Mouse (Mus musculus): Measurements from ENCODE around the gene St6galnac6. TPM values are rescaled to one million over a fixed set of nuclear protein-coding genes. Genes with fewer than 3 reads are reported as not detected.

St6galnac6 gene
- total RNA-seq (2021): 100 to 1,000 TPM in 1 of 2 experiments, 10 to 100 TPM in 1; 99.0 to 106 TPM
- long read RNA-seq, experiment 1, transcript St6galnac6-204 (7 exons, 2,536 nt): minor isoform, 5 of 40 reads
- long read RNA-seq, experiment 1, transcript St6galnac6-205 (6 exons, 2,402 nt): minor isoform, 5 of 40 reads
- long read RNA-seq, experiment 1, transcript St6galnac6-203 (7 exons, 2,394 nt): major isoform, 9 of 40 reads
- long read RNA-seq, experiment 1, partial matches to known transcripts: 3 of 40 reads
- long read RNA-seq, experiment 1, other reads (novel, unspliced or antisense): 14 of 40 reads
- long read RNA-seq, experiment 2, transcript St6galnac6-203 (7 exons, 2,394 nt): major isoform, 7 of 32 reads
- long read RNA-seq, experiment 2, partial matches to known transcripts: 5 of 32 reads
- long read RNA-seq, experiment 2, other reads (novel, unspliced or antisense): 16 of 32 reads

GRCm38 (mm10) chr2:32599409-32599808 is at the start of gene St6galnac6:
St6galnac6 (plus strand) TSS chr2:32599709.
- DNase-seq (ENCODE audit: low spot score in 2 of 2): no peak

GRCm38 (mm10) chr2:32549764-32550163 is 49.7 kb upstream of the St6galnac6 start:
- DNase-seq (ENCODE audit: low spot score in 2 of 2): no peak

GRCm38 (mm10) chr2:32551236-32551635 is 48.3 kb upstream of the St6galnac6 start:
- no peak for DNase-seq (ENCODE audit: low spot score in 2 of 2)

- no peak for DNase-seq (ENCODE audit: low spot score in 2 of 2)
Measured at GRCm38 (mm10) chr2:32553592-32554148, 45.8 kb upstream of the St6galnac6 start.

DNA sequence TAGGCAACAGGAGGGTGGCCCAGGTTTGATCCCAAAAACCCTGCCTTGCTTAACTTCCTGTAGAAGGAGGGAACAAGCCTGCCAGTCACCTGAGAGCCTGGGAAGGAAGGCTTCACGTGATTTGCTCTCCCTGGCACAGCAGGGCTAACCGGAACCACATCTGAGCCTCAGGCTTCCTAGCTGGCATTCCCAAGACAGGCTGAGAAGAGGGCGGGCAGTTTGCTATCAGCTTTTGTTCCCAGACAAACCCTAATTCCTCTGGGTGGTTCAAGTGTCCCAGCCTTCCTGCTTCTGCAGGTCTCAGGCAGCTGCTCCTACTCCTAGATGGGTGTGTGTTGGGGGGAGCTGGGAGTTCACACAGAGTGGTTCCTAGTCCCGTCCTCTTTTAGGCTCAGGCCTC is 44.0 kb upstream of the St6galnac6 start:
- no peak for DNase-seq (ENCODE audit: low spot score in 2 of 2)

GRCm38 (mm10) chr2:32556019-32556418 is 43.5 kb upstream of the St6galnac6 start:
- no peak for DNase-seq (ENCODE audit: low spot score in 2 of 2)

- no peak for DNase-seq (ENCODE audit: low spot score in 2 of 2)
Measured at GRCm38 (mm10) chr2:32559570-32559969, 39.9 kb upstream of the St6galnac6 start.

DNA sequence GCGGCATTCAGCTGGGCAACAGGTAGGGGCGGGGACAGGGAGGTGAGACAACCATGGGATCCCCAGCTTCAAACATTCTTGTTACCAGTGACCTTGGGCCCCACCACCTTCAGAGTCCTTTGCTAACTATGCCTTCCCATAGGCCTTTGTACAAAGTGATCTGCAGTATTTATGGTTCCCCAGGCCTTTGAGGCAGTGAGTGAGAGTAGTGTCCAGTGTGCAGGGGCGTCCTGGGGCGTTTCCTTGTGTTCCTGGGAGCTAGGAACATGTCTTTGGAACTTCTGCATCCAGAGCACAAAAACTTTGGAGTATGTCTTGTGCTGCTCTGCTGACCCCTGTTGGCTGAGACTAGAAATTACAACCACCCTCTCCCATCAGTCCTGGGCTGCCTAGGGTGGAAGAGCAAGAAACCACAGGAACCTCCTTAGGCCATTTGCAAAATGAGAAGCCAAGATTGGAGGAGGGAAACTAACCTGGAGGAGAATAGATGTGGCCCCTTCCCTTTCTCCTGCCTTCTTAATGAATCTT is 32.9 kb upstream of the St6galnac6 start:
- peak; percentile 60 to 71 for DNase-seq (ENCODE audit: low spot score in 2 of 2)

DNA sequence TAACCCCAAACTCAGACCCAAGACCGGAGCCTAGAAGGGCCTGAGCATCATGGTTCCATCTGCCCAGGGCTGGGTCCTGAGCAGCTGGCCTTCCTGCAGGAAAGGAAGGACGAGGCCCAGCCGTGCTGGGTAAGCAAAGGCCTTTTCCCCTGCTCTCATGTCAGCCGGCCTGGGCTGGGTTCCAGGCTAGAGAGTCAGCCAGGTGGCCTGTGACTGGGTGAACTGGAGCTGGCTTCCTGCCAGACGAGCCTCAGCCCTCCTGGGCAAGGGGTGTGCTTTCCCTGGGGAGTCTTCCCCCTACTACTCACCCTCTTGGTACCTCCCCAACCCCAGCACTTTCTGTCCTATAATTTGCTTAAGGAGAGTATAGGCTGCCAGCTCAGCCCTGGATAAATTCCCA is 31.4 kb upstream of the St6galnac6 start:
- DNase-seq (ENCODE audit: low spot score in 2 of 2): no peak

DNA sequence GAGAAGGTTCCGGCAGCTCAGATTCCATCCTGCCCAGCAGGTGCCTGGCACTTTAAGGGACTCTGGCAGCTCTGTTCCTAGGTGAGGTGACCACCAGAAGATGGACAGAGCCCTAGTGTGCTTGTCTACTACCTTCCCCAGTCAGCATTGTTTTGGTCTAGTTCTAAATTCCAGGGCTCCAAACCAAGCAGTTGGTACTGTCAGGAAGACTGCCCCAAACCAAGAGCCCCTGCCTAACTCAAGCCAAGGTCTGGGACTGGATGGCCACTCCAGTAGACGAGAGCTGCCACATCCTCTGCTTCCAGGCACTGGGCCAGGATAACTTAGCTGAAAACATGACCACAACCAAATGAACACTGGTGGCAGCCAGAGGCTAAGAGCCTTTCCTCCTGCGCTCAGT is 30.6 kb upstream of the St6galnac6 start:
- no peak for DNase-seq (ENCODE audit: low spot score in 2 of 2)

DNA sequence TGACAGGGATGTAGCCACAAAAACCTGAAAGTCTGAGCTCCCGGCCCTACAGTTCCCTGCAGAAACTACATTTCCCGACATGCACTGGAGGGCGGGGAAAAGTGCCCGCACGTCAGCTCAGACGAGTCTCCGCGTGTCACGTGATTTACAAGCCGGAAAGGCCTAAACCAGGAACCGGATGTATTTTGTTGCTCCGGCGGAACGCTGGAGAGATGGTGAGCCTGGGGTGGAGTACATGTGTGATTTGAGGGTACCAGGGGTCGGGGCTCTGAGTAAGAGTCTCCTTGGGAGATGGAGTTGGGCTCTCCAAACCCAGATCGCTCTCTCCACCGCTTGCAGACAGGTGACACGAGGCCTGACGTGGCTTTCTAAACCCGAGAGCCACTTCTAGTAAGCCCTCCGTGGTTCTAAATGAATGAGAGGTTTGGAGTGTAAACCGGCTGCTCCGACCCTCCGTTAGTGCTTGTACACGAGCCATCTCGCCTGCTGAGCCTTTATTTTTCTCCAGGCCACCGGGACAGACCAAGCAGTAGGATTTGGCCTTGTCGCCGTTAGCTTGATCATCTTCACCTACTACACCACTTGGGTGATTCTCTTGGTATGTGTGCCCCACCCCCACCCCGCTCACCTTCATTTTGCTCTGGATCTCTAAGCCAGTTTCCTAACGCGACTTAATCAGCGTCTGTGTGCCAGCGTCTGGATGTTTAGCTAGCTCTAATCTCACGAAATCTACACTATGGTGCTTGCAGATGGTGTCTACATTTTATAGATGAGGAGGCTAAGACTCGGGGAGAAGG is 28.6 kb upstream of the St6galnac6 start, which contains the start of gene Dpm2:
Gene Dpm2, plus strand, starts transcription at position 161 of the 797 bp plus-strand sequence.
- DNase-seq (ENCODE audit: low spot score in 2 of 2): peak; percentile 89 to 95

- no peak for DNase-seq (ENCODE audit: low spot score in 2 of 2)
Measured at GRCm38 (mm10) chr2:32572196-32572595, 27.3 kb upstream of the St6galnac6 start.

- no peak for DNase-seq (ENCODE audit: low spot score in 2 of 2)
Measured at GRCm38 (mm10) chr2:32574497-32574896, 25.0 kb upstream of the St6galnac6 start, which contains the start of gene Pip5kl1. Pip5kl1 (plus strand) TSS chr2:32574797.

DNA sequence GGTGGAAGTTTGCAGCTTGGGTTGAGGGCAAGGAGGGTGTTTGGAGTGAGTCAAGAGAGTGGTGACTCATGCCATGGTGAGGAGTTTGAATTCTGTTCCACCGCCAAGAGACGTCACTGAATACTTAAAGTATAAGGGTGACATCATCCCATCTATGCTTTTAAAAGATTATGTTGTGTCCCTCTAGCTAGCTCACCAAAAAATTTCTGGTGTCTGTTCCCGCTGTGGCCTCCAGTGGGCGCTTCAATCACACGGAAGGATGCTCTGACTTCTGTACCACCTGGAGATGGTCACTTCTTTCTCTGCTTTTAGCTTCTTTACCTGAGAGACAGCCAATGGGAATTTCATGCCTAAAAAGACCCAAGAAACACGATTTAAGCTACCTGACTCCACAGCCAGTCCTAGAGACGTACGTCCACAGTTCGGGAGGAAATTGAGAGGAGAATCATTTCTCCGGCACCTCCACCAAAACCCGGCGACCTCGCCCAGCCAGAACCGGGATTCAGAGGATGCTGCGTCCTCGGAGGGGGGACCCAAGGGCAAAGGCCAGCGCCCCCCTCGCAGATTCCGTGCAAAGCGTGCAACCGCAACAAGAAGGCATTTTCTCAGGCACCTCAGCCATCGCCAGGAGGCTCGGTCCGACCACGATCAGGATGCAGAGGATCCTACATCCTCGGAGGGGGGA is 24.5 kb upstream of the St6galnac6 start:
- DNase-seq (ENCODE audit: low spot score in 2 of 2): peak; percentile 67 to 74

DNA sequence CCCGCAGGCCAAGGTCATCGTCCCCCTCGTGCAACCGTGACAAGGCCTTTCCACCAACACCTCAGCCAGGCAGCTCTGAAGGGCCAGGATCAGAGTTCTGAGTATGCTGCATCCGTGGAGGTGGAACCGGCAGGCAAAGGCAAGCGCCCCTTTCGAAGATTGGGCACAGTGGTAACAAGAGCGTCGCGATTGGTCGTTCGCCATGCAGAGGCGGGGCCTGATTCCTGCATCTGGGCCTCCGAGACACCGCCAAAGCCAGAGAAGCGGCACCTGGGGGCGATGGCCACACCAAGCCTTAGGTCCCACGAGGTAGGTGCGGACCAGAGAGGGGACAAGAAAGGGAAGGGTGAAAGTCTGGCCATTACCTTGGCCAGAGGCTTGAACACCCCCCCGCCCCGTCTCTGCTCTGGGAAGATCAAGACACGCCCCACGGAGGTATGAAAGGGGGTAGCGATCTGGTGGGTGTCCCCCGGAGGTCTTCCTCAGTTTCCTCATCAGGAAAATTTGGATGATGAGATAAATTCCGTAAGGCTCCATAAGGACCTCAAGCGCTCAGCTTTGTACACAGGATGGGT is 23.8 kb upstream of the St6galnac6 start, which contains the start of gene 9430097D07Rik:
Gene 9430097D07Rik, minus strand, starts transcription at position 99 of the 575 bp plus-strand sequence.
- DNase-seq (ENCODE audit: low spot score in 2 of 2): peak; percentile 66 to 69

GRCm38 (mm10) chr2:32576532-32576931 is 23.0 kb upstream of the St6galnac6 start:
- no peak for DNase-seq (ENCODE audit: low spot score in 2 of 2)

DNA sequence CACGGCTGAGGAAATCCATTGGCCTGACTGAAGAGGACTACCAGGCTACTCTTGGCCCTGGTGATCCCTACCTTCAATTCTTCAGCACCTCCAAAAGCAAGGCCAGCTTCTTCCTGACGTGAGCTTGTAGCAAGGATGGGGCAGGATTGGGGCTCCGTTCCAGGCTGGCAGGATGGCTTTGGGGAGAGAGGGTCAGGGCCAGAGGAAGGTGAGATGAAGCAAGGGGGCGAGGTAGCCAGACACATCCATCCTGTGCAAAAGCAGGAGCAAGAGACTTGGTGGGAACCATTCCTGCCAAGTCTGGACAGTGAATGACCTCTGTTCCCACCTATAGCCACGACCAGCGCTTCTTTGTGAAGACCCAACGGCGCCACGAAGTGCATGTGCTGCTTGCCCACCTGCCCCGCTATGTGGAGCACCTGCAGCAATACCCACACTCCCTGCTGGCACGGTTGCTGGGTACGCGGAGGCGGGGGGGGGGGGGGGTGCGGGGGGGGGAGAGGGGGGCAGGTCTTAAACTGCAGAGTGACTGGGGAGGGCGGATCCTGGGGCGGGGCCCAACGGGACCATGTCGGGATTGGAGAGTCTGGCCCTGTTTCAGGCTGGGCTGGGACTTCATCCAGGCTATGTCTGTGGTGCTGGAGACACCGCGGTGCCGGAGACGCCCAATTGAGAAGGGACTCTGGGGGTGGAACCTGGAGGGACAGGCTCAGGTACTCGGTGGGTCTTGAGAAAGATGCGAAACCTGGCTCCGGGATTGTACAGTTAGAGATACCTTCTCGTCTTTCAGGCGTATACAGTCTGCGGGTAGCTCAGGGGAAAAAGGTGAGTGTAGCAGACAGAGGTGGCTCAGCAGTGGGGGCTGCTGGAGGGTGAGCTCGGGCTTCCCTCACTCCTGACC is 21.1 kb upstream of the St6galnac6 start:
- DNase-seq (ENCODE audit: low spot score in 2 of 2): no peak

- DNase-seq (ENCODE audit: low spot score in 2 of 2): peak; percentile 72 to 76
Measured at GRCm38 (mm10) chr2:32581450-32582095, 17.9 kb upstream of the St6galnac6 start.

All from layer of hippocampus, postnatal 14 days (tissue).